Mouse (Mus musculus): ENCODE measurements at regions not wholly inside any gene's neighbourhood (a gene's known extent, or its start where the extent isn't known, plus 50 kb on each side); places are given as distances from the start of the nearest gene placed in this dataset.
"Not testable (repeated sequence)": the region's sequence is repeated elsewhere in the genome, so short reads cannot be mapped to it uniquely, and the experiment has no call there.

GRCm38 (mm10) chr2:23928836-23929235 is 120.4 kb downstream of the Hnmt start:
- peak in 1 of 2 experiments; percentile 21 for DNase-seq

GRCm38 (mm10) chr2:23926921-23927320 is 122.3 kb downstream of the Hnmt start:
- no peak for DNase-seq

- DNase-seq: not testable (repeated sequence)
Measured at GRCm38 (mm10) chr2:23908776-23909175, 140.4 kb downstream of the Hnmt start.

GRCm38 (mm10) chr2:23906906-23907700 is 142.1 kb downstream of the Hnmt start:
- not testable (repeated sequence) for DNase-seq

GRCm38 (mm10) chr2:23899046-23899445 is 150.1 kb downstream of the Hnmt start:
- DNase-seq: no peak

GRCm38 (mm10) chr2:23897011-23897410 is 152.2 kb downstream of the Hnmt start:
- DNase-seq: no peak

GRCm38 (mm10) chr2:23893216-23893615 is 156.0 kb downstream of the Hnmt start:
- DNase-seq: no peak

- DNase-seq: peak in 1 of 2 experiments; percentile 10
Measured at GRCm38 (mm10) chr2:23867419-23867818, 181.8 kb downstream of the Hnmt start.

GRCm38 (mm10) chr2:23866326-23866725 is 182.9 kb downstream of the Hnmt start:
- peak; percentile 54 for DNase-seq

GRCm38 (mm10) chr2:23862277-23862676 is 186.9 kb downstream of the Hnmt start:
- DNase-seq: not testable (repeated sequence)

Data from kidney, postnatal 25 days (tissue).